Mouse (Mus musculus) left cerebral cortex, adult 11 months (tissue): ENCODE data around the gene Slc35g1.
A peak's percentile ranks its signal among the peaks of the same experiment; 100 is the strongest.

ENCODE experiments used
- DNase-seq: peaks from one replicate; pipeline ENCODE4 v3.0.0; 2022; ENCODE audit warnings: low spot score

The Slc35g1 gene

GRCm38 (mm10) chr19:38396633-38396970 lies 822 bp downstream of the Slc35g1 start:
- no peak for DNase-seq

GRCm38 (mm10) chr19:38397004-38397403 lies 1.2 kb downstream of the Slc35g1 start:
- no peak for DNase-seq

GRCm38 (mm10) chr19:38398966-38399365 lies 3.2 kb downstream of the Slc35g1 start:
- DNase-seq: no peak

GRCm38 (mm10) chr19:38400851-38401250 lies 5.1 kb downstream of the Slc35g1 start:
- no peak for DNase-seq

- no peak for DNase-seq
These were observed 5.6 kb downstream of the Slc35g1 start for GRCm38 (mm10) chr19:38401416-38401815.

GRCm38 (mm10) chr19:38410357-38411056 lies 14.7 kb downstream of the Slc35g1 start:
- DNase-seq: no peak

GRCm38 (mm10) chr19:38413861-38414260 lies 18.1 kb downstream of the Slc35g1 start:
- DNase-seq: no peak

- DNase-seq: no peak
These were observed 23.1 kb downstream of the Slc35g1 start for GRCm38 (mm10) chr19:38418819-38419423.

GRCm38 (mm10) chr19:38420751-38421295 lies 25.0 kb downstream of the Slc35g1 start:
- no peak for DNase-seq

- DNase-seq: no peak
These were observed 25.7 kb downstream of the Slc35g1 start for GRCm38 (mm10) chr19:38421436-38421835.

- DNase-seq: no peak
These were observed 27.1 kb downstream of the Slc35g1 start for GRCm38 (mm10) chr19:38422926-38423325.

GRCm38 (mm10) chr19:38423884-38424283 lies 28.1 kb downstream of the Slc35g1 start:
- DNase-seq: no peak

GRCm38 (mm10) chr19:38424581-38424980 lies 28.8 kb downstream of the Slc35g1 start:
- DNase-seq: no peak

GRCm38 (mm10) chr19:38429269-38429668 lies 33.5 kb downstream of the Slc35g1 start:
- DNase-seq: peak; percentile 17

GRCm38 (mm10) chr19:38430475-38430874 lies 34.7 kb downstream of the Slc35g1 start:
- DNase-seq: no peak

- DNase-seq: no peak
These were observed 35.5 kb downstream of the Slc35g1 start for GRCm38 (mm10) chr19:38431326-38431725.

GRCm38 (mm10) chr19:38432021-38432420 lies 36.2 kb downstream of the Slc35g1 start:
- DNase-seq: no peak

- no peak for DNase-seq
These were observed 37.6 kb downstream of the Slc35g1 start for GRCm38 (mm10) chr19:38433381-38433780.

- no peak for DNase-seq
These were observed 39.4 kb downstream of the Slc35g1 start for GRCm38 (mm10) chr19:38435221-38435620.

- DNase-seq: no peak
These were observed 46.1 kb downstream of the Slc35g1 start for GRCm38 (mm10) chr19:38441860-38442259.

- DNase-seq: no peak
These were observed 50.0 kb downstream of the Slc35g1 start for GRCm38 (mm10) chr19:38445758-38446157.
